Mouse (Mus musculus): ENCODE measurements around the gene D930020B18Rik.

The D930020B18Rik gene

DNA sequence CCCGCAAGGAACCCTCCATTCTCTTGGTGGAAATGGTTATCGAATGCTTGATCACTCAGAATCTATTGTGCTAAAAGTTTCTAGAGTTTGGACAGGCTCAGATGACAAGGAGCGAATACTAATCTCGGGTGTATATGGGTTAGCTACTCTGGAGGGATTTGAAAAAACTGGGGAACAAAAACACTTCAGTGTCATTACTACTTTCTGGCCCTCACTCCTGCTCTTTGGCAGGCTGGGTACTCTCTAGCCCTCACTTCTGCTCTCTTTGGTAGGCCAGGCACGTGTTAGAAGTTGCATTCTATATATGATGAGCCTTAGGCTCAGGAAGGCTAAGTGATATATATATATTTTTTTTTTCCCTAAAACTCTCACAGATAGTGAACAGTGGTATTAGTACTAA lies 1.8 kb upstream of the D930020B18Rik start:
- no peak for DNase-seq (ENCODE audit: low read depth, low spot score)

DNA sequence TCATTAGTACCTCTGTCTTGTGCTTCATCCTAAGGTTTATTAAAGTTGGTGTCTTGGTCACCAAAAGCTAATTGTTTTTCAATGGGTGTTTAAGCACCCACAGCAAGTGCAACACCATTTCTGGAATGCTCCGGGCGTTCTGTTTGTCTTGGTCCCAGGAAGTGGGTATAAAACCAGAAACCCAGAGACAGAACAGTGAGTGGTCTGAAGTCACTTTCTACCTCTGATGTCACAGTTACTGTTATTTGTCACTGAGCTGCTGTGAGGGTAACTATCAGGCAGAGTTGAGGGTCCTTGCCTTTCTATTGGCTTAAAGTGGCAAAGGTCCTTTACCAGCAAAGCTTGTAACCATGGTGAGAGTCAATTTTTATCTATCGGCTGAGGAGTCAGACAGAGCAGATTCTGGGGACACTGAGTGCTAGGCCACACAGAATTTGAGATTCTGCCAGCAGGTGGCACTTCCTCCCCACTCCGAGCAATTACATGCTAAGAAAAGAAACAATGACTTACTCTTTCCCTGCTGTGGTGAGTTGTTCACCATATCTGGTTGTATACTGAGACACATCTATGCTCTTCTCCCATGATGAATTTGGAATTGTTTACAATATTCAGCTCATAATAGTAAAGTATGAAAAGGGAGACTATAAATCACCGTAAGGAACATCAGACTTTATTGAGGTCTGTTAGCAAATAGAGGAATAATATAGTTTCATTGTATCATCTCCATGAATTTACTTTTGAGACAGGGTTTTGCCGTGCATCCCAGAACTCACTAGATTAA lies 1.0 kb upstream of the D930020B18Rik start:
- peak; percentile 48 for DNase-seq (ENCODE audit: low read depth, low spot score)

DNA sequence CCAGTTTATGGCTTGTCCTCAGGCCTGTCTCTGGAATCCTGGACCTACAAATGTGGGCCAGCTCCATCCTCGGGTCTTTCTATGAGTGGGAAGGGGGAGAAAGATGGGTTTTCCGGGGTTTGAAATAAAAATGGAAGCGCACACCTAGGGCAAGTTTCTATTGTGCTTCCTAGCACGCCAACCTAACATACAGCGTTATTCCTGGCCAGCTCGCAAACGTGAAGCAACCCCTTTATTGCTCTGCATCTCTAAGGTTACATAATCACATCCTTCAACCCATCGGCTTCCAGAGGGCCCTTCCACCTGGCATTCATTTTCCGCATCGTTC lies 480 bp upstream of the D930020B18Rik start:
- no peak for DNase-seq (ENCODE audit: low read depth, low spot score)

DNA sequence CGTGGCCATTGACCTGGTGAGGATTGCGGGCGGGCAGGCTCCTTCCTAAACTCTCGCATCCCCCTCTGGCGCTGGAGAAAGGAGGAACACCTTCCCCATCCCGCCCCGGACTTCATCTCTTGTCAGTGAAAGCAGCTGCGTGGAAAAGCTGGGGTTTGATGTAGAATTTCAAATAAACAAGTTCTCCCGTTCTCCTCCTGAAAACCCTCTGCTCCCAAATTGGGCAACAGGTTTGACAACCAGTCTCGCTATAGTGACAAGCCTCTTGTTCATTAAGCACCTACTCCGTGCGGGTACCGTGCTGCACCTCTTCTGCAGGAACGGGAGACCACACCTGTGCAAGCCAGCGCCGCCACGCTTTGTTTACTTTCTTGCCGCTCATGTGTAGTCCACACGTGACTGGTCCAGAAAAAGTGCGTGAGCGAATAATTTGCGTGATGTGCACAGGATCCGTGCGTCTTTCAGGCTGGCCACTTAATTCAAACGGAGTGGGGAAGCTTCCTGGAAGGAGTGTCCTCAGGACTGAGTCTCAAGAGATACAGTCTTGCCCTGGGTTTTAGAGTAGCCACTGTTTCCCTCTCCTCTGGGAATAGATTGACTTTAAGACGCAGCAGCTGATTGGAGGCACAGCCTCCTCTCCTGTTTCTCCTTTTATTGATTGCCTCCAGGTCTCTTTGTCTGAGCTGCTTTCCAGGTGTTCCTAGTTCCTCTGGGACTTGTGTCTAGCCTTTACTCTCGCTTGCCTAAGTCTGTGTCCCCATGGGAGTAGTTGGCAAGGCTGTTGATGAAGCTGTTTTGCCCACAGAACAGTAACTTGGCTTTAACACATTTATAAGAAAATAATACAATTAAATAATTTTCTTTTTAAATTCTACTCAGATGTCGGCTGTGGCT lies 913 bp downstream of the D930020B18Rik start:
- no peak for DNase-seq (ENCODE audit: low read depth, low spot score)

DNA sequence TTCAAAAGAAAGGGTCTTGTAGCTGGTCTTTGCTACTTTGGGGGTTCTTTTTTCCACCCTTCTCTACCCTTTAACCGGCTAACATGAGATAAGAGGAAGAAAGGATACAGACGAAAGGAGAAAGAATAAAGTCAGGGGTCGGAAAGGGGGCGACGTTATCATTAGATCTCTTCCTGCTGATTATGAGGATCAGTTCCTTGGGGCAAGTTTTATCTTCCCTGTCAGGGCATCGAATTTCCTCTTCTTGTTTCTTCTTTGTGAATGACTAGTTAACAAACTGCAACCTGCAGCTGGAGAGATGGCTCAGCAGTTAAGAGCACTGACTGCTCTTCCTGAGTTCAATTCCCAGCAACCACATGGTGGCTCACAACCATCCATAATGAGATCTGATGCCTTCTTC lies 4.9 kb downstream of the D930020B18Rik start:
- DNase-seq (ENCODE audit: low read depth, low spot score) = no peak

DNA sequence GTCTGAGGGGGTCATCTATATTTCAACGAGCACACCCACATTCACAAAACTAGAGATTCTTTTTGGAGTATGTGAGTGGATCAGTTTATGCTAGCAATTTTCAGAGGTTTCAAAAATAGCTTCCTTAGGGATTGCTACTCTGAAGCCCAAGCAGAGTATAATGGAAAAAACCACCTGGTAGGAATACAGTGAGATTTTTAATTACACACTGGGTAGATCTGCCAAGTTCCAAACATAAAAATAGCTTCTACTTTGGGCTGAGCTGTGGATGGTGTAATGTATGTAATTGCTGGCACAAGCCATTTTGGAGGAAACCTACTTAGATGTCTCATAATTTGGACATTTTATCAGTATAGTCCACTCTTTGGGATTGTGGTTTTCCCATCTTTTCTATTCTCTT lies 11.7 kb downstream of the D930020B18Rik start:
- no peak for DNase-seq (ENCODE audit: low read depth, low spot score)

DNA sequence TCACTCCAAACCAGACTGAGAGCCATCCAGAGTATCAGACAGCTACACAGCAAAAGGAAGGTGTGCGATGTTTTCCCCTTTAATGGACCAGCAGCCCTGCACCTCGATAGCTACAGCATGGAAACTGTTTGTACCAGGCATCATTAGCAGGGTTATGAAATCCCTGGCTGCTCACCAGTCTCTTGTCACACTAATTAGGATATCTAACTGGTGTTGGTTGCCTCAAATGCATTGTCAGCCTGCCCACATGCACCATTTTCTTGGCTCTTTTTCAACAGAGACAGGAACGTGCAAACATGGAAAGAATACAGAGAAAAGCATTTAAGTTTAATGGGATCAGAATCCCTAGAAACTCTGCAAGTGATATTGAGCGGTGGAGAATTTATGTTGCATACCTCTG lies 14.5 kb downstream of the D930020B18Rik start:
- DNase-seq (ENCODE audit: low read depth, low spot score) = no peak

DNA sequence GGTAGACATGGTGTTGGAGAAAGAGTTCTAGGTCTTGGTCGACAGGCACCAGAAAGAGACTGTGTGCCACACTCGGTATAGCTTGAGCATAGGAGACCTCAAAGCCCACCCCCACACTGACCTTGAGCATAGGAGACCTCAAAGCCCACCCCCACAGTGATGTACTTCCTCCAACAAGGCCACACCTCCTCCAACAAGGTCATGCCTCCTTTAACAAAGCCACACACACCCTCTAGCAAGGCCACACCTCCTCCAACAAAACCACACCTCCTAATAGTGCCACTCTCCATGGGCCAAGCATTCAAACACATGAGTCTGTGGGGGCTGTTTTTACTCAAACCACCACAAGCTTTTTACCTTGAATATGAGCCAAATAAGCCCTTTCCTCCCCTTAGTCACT lies 21.3 kb downstream of the D930020B18Rik start:
- no peak for DNase-seq (ENCODE audit: low read depth, low spot score)

DNA sequence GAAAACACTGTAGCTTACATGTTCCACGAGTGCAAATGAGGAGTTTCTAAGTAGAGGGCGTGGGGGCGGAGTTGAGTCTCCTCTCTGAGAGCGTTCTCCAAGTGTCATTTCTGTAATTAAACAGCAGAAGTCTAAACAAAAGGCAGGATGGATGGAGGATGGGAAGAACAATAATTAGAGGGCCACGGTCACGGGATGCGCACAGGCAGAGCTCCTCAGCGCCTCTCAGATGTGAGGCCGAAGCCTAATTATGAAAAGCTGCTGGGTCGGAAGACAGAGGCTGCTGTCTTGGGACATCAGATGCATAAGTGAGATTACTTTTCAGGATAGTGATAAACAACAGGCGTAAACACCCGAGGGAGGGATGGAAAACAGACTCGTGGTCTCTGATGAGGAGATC lies 22.2 kb downstream of the D930020B18Rik start:
- DNase-seq (ENCODE audit: low read depth, low spot score) = no peak

DNA sequence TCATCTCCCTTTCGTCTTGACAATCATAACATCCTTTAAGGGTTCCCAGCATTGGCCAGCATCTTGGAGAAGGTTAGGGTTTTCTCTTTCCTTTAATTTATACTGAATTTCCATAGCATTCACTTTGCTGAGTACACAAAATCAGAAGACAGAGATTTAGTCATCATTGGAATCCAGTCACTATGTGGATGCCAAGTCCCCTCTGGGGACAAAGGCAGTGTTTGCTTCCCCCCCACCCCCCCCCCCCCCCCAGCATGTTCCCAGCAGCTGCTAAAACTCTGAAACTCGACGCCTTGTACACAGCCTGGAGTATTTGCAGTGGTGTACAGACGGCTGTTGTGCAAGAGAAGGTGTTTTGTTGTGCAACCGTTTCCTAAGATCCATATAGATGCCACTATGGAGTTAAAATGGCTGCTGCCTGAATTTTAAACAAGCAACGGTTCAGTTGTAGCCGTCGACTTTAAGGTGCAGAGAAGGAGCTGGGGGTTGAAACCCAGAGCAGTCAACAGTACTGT lies 24.3 kb downstream of the D930020B18Rik start:
- no peak for DNase-seq (ENCODE audit: low read depth, low spot score)

DNA sequence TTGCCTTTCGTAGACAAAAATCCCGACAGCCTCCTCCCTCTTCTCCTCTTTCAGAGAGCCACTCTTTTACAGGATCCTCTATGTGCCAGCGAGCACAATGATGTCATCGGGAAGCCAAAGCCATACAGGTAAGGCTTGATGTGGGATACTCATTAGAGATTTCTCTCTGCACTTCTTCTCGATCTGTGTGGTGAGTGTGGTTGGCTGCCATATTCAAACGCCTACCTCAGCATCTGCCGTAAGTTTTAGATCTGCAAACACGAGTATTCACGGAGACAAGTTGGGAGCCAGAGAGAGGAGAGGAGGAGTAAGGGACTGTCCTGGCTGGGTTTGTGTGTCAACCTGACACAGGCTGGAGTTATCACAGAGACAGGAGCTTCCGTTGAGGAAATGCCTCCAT lies 27.7 kb downstream of the D930020B18Rik start:
- DNase-seq (ENCODE audit: low read depth, low spot score) = no peak

DNA sequence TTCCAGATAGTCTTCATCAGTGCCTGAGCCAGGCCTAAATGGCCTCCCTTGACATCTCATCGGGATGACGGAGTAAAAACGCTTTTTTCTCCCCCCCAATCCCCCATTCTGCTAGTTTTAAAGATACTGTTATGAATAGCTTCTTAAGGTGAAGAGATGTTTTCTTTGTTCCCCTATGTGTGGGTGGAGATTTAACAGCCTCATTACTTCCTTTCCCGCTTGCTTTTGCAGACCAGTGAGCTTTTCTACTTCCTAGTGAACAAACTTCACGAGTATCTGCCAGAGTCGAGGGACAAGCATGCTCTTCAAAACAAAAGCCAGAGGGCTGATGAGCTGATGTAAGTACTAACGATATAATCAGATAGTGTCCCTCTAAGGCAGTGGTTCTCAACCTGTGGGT lies 35.6 kb downstream of the D930020B18Rik start:
- DNase-seq (ENCODE audit: low read depth, low spot score) = no peak

DNA sequence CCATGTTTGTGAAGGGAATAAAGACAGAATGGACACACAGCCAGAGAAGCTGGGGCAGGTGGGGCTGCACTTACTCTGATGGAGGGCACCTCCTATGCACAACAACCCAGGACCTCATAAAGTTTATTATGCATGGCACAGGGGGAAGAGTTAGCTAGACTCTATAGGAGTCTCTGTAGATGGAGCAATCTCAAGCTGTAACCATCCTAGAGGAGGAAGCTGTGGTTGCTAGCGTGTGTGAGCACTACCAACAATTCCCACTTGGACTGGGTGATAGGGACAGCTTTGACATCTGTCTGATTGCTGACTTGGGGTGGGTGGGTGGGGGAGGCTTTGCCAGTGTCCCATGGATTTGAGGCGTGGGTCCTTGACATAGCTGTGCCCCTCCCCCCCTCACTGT lies 39.5 kb downstream of the D930020B18Rik start:
- DNase-seq (ENCODE audit: low read depth, low spot score) = no peak

DNA sequence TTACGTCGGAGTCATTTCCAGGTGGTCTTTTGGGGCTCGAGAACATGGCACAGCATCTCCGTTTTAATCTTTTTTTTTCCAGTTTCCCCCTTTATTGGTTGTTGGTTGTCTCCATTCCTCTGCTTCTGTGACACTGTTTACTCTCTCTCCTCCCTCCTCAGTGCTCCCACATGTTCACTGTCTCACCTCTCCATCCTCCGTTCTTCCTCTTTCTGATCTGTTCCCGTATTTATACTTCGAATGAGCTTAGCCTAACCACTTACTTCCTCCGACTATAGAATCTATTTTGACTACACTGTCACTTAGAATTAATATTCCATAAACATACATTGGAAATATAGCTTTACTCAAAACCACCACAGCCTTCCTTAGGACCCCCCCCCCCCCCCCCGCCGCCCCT lies 41.2 kb downstream of the D930020B18Rik start:
- DNase-seq (ENCODE audit: low read depth, low spot score) = no peak

DNA sequence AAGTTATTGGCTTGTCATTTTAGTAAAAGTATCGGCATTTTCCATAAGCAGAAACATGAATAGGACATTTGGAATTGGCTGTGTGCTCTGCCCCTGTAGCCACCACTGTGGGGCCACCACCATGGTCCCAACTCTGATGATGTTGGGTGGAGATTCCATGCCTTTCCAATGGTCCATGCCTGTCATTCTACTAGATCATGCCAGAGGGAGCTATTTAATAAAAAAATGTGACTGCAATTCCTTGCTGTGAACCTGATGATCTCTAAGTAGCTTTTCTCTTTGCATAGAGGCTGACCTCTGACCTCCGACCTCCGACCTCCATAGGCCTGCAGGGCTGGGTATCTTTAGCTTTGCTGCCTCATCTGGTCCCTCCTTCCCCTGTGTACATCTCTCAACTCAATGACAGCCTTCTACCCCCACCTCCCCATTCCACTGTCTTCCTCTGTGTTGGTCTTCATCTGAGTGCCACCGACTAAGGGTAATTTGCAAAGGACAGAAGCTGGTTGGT lies 44.8 kb downstream of the D930020B18Rik start:
- DNase-seq (ENCODE audit: low read depth, low spot score) = no peak

DNA sequence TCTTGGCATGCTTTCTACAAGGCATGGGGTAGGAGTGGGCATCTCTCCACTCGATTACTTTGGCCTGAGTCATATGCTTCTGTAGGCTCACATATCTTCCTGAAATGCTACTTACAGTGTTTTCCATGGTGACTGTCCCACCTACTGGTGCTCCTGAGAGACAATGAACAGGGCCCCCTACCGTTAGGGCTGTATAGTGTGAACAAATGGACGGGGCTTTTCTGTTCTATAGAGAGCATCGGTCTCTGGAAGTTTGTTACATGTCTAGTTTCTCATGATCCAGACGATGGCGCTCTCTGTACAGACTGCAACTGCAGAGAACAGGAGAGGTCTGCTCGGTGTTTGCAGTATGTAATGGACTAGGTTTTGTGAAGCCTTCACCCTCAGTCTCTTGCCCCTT lies 46.1 kb downstream of the D930020B18Rik start:
- no peak for DNase-seq (ENCODE audit: low read depth, low spot score)

DNA sequence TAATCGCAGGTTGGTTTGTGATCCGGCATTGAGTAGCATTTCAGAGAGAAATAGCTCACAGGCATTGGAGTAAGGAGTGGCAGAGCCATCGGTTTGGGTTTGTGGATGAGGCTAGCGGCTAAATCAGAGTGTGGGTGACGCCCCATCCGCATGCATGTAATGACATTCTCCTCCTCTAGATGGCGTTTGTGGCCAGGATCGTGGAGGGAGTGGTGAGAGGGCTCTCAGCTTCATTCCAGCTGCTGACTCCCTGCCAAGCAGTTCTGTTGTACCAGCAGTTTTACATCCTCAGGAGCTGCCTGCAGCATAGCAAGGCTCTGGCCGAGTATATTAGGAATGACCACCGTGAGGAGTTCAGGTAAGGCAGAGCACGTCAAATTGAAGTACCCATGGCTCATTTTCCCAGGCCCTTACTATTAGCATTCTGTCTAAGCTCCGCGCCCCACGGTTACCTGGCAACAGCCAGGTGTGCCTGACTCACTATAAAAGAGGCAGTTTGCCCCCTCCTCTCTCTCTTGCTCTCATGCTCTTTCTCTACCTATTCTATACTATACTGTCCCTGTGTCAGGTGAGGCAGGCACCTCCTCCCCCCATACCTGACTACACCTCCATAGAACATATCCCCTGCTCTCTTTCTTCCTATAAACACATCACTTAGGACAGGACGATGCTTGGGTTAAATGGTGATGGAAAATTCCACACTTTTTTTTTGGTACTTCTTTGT lies 48.4 kb downstream of the D930020B18Rik start:
- DNase-seq (ENCODE audit: low read depth, low spot score) = peak; percentile 16

DNA sequence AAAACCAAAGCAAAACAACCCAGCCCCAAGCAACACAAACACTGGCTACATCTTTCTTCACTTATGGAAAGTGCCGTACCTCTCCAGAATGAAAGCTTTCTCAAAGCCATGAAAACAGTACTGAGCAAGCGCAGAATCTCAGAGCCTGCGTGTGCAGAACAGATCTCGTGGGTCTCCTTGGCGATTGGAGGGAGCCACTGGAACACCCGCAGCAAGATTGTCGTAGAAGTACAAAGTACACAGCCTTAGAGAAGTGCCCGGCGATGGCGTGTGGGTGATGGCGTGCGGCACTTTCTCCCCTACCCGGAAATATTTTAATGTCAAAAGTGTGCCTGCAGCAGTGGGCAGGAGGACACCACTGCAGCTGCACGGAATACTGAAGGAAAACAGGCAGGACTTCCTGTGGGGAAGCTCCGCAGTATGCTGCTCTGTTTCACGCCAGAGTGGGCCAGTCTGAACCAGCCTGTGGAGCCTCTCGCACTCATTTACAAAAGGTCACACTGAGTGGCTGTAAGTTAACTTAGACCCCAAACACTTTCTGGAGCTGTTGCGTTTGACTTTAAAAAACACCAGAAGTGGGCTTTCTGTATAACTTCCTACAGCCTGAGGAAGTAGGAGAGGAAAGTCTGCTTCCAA lies 51.7 kb downstream of the D930020B18Rik start:
- no peak for DNase-seq (ENCODE audit: low read depth, low spot score)

DNA sequence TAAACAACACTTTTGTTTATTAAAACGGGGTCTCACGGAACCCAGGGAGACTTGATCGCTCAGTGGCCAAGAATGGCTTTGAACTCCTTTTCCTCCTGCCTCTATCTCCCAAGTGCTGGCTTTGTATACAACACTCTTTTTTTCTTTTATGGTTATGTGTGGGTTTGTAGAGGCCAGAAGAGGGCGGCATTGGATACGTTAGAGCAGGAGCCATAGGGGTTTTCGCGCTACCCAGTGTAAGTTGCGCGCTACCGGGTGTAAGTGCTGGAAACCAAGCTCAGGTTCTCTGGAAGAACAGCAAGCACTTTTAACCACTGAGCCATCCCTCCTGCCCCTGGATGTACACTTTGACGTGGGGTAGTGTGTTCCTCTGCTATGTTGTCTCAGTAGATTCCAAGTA lies 53.2 kb downstream of the D930020B18Rik start:
- no peak for DNase-seq (ENCODE audit: low read depth, low spot score)

DNA sequence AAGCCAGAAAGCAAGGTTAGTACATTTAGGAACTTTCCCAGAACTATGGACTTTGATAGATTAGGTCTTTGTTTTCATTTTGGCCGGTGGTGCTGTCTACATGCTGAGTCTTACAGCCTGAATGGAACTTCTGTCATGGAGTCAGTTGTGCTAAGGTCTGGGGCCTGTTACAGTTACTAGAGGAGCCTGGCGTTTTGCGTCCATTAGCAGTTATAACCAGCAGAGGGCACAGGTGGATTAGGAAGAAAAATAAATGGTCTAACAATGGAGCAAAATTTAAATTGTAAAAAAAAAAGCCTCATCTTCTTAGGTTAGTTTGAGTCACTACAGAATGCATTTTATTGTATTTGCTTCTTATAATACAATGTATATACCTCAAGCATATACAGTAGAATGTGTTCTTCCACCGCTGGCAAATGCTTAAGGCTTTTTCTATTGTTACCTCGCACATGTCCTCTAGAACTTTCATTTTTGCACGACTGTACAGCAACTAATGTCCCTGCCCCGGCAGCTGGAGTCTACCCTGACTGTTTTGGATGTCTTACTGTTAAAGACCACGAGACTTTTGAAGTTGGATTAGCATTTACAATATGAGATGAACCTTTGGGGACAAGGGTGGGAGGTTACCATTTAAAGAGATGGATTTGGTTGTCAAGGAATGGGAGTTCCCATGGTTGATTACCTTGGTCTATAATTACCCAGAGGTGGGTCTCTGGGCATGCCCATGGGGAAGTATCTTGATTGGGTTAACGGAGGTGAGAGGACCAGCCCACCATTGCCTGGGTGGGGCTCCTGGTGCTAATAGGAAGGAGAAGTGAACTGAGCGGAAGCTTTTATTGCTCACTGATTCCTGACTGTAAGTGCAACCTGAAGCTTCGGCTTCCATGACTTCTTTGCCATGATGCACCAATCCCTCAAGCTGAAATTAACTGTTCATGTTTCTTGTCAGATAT lies 60.2 kb downstream of the D930020B18Rik start:
- peak; percentile 35 for DNase-seq (ENCODE audit: low read depth, low spot score)

All from CD4-positive helper T cell, adult 2 months (primary cell).